Mouse (Mus musculus) spleen, adult 2 months (tissue): ENCODE measurements around the gene Zcwpw1.

Experiments
- CTCF ChIP-seq: fragments of 200-500 bp; IDR thresholded peaks from 2 replicates; pipeline ENCODE4 v1.5.1; 2011; ENCODE audit warnings: mild to moderate bottlenecking, inconsistent platforms; ENCODE audit not compliant: insufficient read depth, insufficient read length, insufficient replicate concordance; ENCODE audit errors: extremely low read depth
- POLR2A ChIP-seq: fragments of 200-500 bp; IDR thresholded peaks from 2 replicates; pipeline ENCODE4 v1.6.1; 2011; ENCODE audit warnings: low read depth, low read length, inconsistent platforms

DNA sequence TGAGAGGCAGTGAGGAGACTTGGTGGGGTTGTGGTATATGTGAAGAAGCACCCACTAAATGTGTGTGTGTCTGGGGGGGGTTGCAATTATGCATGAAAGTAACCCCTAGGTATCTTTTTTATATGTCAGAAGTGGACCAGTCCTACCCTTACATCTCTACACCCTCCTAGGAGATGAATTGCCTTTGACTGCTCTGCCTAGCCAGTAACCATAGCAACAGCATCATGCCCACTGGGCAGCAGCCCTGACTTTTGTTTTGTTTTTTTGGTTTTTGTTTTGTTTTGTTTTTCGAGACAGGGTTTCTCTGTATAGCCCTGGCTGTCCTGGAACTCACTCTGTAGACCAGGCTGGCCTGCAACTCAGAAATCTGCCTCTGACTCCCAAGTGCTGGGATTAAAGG is 19.1 kb upstream of the Zcwpw1 start:
- no peak for TF ChIP-seq CTCF
- no peak for TF ChIP-seq POLR2A
